Mouse (Mus musculus) layer of hippocampus, adult 11-12 months (tissue): Measurements from ENCODE around the gene Arhgap15.
A peak's percentile ranks its signal among the peaks of the same experiment; 100 is the strongest.

Experiments used
- DNase-seq: peaks from one replicate; pipeline ENCODE4 v3.0.0; 2022; ENCODE audit warnings: low spot score

Gene Arhgap15

DNA sequence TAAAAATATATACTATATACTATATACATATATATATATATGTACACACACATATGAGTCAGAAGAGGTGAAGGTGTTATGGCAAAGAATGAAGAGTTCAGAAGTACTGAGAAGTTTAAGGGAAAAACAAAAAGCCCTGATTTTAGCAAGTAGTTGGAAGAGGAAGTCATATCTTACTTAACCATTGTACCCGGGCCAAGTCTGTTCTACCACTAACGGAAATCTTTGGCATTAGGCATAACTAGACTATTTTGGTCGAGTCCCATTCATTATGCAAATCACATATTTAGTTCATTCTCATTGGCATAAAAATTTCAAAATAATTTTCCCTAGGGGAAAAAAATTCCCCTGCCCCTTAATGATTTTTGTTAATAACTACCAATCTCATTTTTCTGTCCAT is 443.4 kb downstream of the Arhgap15 start:
- no peak for DNase-seq

DNA sequence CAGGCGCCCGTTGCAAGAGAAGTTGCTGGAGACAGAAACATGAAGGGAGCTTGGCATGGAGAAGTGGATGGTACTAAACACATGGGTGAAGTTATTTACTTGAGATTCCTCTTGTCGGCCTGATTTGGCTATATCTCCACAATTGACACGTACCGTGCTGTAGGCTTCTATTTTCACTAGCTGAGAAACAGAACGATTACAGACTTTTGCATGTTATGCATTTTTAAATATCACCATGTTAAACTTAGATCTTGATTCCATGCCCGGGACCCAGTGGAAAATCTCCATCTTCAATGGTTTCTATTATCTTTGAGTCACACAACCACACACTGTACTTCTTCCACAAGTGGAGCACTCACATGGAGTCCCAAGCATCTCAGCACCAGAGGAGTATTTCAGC is 466.9 kb downstream of the Arhgap15 start:
- DNase-seq: no peak

DNA sequence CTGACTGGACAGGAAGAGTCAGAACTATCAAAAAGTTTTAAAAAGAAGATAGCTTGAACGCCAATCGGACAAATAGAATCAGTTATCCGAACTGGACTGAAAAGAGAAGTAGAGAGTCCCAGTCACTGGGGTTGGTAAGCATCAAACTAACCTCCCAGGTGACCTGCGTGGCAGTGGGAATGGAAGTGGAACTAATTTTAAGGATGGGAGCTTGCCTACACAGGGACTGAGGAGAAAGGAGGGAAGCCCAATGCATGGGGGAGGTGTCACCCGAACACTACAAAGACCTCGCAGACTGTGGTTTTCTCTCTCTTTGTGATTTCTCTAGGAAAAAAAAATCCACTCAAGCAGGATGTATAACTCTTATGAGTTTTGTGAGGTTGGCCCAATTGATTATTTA is 469.2 kb downstream of the Arhgap15 start:
- DNase-seq: no peak

DNA sequence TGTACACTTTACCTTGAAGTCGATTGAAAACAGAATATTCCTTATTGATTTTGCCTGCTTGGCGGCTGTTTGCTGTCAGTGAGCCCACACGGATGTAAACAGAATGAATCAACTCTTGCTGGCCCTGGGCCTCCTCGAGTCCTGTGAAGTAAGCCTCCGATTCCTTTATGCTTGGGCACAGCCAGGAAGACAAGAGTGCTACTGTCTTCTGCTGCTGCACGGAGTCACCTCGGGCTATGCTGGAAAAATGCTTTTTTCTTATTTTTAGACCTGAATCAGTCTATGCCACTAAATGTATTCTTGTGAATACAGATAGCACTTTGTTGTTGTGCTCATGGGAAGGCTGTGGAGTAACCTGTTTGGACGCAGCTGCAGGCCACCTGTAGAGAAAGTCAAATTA is 469.7 kb downstream of the Arhgap15 start:
- no peak for DNase-seq

DNA sequence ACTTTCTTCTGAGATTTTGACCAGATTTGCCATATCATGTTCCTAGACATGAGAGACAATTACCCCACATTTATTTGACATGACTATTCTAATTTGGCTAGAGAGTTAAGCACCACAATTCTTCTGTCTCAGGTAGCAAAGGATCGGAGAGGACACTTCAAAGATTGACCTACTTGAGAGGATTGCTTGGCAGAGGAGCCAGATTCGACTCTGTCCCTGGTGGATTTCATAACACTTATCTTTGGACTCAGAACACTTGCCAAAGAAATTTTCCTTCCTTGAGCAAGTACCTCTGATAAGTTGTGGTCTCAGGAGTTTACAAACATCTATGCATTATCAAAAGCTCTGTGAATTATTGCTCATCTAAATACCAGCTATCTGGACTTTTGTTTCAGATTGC is 473.1 kb downstream of the Arhgap15 start:
- DNase-seq: no peak

DNA sequence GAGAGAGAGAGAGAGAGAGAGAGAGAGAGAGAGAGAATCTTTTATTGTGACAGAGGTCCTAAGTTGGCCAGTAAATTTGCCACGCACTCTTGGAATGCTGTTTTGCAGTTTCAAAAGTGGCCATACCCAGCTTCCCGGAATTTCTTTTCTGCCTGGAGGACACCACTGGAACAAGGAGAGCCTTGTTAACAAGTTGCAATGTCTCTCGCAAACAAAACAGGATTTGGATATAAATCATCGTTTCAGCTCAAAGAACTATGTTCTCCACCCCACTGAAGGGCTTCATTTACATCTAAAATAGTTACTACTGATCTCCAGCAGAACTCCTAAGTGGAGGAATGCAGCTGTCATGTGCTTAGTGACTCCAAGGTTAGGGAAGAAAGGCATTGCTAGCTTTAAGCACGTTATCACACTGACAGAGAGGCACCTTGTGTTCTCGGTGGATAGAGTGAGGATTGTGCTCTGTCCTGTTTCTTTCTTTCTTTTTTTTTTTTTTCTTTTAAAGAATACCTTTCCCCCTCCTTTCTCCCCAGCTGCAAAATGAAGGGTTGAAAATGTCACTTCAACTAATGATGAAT is 473.6 kb downstream of the Arhgap15 start:
- no peak for DNase-seq

DNA sequence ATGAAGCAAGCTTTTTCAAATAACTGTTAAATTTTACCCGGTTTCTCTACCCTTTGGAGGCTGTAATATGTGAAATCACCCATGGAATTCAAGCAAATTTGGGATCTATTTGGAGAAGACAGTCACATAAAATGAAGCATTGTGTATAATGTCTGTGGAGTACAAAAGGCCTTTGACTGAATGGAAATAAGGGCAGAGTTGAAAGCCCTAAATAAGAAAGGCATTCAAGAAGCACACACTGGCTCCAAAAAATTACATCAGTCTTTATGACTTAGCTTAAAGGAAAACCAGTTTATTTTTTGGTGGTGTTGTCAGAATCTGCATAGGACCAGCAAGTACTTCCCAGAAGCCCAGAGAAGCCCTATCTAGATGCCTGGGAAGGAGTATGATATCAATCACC is 486.2 kb downstream of the Arhgap15 start:
- DNase-seq: no peak

DNA sequence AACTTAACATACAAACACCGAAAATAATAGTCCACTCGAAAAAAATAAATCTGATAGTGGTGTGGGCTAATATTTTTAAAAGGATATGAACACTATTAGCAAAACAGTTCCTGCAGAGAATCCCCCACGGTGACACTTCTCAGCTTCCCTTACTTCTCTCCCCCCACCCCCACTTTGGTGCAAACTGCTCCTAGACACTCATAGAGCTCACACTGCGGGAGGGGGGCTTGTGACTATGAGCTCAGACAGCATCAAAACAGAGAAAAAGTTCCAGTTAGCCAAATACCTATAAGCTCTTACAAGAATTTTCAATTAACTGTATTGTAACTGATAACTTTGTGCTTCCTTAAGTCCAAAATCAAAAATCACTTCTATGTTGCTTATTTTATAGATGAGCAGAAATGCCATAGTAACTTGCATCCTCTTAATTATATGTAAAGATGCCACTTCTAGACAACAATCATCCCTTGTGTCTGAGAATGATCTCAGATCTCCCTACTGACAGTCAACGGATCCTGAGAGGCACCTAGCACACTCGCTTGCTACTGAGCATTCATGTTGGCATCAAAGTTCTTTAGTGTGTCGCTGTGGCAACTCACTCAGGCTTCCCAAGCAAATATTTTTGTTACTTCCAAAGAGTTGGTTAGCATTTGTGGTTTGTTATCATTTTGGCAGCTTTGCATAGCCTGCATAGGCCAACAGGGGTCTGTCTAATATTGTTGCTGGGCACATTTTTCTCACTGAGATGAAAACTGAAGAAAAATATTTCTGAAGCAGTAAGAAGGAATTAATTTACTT is 493.2 kb downstream of the Arhgap15 start:
- no peak for DNase-seq

DNA sequence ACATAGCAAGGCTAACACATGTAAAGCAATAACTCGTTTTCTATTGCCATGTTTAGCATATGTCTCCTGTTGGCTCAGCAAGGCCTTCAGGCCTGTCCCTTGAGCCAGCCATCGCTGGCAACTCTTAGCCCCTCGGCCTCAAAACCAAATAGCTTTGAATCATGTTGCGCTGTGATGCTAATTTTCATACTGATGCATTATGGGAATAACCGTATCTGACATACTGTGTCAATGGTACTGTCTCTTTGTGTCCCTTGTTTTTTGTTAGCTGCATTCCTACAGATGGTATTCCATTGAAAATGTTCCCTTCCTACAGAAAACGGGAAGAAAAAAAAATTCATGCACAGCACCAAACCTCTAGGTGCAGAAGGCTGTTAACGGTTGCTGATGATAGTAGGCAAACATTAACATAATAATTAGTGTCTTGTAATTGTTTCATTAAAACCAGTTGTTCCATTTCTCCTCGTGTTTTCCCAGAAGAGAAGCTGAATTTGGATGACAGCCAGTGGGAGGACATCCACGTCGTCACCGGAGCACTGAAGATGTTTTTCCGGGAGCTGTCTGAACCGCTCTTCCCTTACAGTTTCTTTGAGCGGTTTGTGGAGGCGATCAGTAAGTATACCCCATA is 494.1 kb downstream of the Arhgap15 start:
- peak; percentile 23 for DNase-seq

DNA sequence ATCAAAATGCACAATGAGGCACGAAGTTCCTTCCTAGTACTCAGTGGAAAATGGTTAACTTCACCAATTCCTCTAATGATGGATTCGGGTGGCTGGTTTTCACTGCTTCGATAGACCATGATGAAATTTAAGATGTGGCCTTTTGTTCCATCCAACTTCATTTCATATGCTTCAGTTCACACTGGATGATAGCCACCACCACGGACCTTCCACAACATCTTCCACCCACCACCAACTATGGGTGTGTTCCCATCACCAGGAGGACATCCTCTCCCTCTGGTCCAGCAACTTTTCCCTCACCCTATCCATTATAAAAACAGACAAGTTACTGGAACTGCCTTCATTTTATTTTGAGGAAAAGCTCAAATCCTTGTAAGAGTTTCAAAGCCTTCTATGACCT is 506.7 kb downstream of the Arhgap15 start:
- no peak for DNase-seq

DNA sequence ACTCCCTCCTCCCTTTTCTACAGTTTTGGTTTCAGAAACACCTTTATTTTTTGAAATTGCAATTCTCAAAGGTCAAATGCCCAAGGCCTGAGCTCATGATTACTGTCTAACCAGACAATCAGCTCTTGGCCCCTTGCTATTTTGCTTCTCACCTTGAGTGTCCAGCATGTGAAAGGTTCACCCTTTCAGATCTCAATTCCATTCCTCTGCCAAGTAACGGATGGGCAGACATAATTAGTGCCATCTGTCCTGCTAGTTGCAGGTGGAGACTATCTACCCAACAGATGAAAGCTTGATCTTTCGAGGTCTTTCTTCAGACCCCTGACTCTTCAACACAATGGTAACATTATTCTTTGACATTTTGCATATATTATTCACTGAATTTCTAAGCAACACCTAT is 509.3 kb downstream of the Arhgap15 start:
- DNase-seq: no peak

DNA sequence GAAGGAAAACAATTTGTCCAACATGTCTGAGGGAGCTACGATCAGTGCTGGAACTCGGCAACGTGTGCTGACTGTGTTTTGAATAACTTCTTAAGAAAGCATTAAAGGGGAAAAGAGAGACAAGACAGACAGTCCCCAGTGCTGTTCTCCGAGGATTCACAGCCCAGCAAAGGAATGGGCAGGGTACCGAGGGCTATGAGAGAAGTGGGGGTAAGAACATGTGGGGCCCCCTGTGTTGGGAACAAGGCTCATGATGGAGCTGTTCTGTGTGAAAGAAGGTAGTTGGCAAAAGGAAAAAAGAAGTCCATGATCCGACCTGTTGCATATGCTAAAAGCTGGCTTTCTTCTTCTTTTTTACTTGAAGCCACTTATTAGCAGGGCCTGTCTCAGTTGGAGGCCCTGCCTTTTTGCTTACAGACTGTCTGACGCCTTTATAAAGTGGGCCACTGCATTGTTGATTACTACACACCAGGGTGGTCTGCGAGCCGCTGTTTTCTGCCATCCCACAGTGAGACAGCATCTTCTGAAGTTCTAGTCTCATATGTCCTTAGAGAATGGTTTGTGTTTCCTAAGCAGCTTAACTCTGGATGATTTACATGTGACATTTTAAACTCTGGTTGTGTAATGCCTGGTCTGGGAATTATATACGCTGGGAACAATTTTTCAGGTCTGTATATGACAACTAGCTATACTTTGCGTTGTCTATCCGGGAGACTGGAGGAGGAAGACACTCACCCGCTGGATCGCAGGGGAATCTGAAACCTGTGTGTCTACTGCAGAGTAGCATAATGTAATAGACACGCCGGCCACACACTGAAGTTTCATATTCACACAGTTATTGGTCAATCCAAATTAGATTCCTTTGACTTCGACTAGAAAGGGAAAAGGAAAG is 523.1 kb downstream of the Arhgap15 start:
- DNase-seq: no peak

DNA sequence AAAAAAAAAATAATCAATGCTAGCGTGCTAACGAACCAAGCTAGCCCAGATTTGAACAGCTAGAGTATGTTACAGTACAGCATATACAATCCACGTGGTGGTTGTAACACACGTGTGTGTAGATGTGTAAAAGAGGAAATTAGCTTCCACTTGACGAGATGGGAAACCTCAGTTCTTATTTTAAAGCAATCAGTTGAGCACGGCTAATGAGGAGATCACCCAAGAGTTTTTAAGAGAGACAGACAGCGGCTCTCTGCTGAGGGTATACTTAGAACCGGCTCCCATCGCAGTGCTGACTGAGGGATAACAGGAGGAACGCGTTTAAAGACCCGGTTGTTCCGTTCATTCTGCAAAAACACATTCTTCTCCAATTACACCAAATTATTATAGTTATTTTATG is 524.0 kb downstream of the Arhgap15 start:
- DNase-seq: no peak

DNA sequence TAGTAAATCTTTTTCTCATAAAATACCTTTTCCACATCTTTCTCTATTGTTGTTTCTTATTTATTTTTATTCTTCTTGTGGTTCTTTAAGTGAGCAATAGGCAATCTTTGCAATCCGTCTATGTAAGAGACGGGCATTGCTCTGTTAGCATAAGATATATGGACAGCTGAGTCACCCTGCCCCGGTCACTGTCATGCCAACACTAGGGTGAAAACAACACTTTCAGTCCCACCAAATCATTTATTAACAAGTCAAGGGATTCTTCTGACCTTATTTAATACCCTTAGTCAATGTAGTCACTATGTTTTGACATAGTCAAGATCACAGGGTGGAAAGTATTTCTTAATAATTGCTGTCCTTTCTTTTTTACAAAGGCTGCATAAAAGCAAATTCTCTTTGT is 525.8 kb downstream of the Arhgap15 start:
- no peak for DNase-seq

DNA sequence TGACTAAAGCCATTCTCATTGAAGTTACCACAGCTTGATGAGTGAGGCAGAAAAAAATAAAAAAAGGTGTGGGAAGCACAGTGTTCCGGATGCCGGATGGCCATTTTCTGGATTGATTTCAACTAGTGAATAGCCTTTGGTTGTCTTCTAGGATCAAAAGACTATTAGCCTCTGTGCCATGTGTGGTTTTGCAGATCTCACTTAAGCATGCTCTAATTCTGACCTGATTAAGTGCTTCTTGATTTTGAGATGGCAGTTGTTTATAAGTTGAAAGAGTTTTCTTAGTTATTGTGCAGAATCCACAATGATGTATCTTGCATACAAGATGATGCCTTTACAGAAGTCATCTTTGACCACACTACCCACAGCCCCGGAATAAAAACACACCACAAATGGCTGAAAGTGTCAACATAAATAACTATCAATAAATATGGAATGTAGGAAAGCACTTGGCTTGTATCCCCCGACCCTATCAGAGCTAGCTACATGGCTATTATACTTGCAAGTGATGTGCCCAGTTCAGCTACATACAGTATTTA is 537.6 kb downstream of the Arhgap15 start:
- DNase-seq: no peak

DNA sequence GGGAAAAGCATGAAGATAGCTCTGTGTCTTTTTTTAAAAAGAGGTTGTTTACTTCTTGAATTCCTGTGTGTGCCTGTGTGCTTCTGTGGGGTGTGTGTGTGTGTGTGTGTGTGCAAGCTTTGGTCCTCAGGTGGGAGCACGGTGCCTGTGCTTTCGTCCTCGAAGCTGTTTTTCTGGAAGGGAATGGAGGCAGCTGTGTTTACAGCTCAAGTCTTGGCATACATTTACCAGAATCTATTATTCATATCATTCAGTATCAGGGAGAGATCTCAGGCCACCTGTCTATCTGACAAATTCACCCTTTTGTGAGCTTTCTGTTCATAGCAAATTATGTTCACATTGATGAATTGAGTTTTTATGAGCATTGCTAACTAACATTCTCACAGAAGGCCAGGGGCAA is 550.5 kb downstream of the Arhgap15 start:
- DNase-seq: no peak

DNA sequence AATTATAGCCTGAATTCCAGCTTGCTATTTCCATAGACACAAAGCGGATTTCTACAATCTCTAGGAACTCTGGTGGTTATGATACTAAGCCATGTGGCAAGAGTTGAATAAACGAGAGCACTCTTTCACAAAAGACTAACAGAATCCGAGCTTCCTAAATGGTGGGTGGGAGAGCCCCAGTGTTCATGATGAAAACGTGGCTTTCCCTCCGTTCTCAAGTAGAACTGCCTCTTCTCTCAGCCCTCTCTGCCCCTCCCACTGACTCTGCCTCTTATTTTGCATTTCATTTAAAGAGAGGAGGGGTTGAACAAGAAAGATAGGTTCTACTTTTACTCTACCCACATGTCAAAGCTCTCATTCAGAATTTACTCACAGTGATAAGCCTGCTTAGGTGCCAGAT is 551.3 kb downstream of the Arhgap15 start:
- no peak for DNase-seq

DNA sequence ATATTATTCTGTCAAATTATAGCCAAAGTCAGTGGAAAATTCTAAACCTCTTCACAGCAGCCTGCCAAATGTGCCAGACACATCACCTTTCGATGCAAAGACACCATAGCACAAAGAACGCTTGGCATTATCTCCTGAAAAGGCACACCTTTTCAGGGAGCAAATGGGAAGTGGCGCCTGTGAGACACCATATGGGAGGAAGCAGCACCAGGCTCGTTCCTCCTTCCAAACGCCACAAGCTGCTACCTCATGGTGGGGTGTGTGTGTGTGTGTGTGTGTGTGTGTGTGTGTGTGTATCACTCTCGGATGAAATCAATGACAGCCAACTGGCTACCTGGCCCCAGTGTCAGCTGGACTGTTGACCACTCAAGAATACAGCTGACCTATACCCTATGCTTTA is 551.8 kb downstream of the Arhgap15 start:
- no peak for DNase-seq

DNA sequence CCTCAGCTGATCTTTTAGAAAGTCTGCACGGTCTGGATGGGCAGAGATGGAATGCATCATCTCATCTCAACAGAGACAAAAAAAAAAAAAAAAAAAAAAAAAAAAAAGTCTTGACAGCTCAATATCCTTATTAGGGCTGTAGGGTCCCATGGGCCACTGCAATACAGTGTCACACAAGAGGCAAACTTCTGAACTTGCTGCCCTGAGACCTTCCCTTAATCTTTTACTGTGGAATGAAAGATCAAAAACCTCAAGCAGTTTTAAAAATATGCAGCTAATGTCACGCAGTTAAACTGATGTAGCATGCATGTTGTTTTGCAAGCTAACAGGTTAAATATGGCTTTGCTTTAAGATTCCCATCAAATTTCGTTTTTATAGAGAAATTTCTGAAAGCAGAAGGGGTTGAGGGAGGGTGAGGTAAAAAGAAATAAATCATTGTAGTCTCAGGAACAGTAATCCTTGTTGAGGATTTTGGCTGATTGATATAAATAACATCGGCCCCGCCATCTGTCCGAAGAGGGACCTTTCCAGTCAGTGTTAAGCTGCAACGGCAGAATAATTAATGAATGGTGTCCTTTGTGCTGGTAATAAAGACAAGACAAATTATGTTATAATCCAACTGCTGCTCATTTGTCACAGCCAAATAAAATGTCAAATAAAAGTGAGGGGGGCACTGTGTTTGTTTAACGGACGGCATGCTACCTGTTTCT is 555.8 kb downstream of the Arhgap15 start:
- no peak for DNase-seq

DNA sequence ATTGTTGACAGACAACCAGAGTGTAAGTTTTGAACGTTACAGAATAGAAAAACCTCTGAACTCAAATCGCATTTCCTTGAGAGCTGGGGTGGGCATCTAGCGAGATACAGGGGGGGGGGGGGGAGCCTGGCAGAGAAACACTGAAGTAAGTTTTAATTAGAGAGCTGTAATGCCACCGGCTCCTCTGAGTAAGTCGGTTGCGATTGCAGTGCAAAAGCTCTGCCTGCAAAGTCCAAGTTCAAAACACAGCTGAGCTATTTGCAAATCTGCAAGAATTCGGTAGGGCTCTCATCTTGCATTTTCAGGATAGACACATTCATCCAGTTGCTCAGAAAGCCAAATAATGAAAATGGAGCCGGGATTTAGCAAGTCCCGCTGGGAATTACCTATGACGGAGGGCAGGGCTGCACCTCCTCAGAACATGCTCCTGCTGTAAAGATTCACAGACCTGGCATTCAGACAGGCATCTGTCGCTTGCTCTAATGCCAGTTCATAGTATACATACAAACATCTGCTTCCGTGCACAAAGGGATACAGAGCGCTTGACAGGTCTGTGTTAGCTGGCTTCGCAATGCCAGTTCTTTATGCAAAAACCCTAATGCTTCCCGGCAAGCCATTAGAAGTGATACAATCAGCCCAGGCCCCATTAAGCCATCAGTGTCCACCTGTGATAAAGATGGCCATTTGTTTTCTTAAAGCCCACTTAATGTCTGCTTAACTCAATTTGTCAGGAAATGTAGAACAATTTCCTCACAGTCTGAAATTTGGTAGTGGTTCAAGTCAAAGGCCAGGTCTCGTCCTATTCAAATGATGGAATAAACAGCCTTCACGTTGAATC is 556.6 kb downstream of the Arhgap15 start:
- no peak for DNase-seq

DNA sequence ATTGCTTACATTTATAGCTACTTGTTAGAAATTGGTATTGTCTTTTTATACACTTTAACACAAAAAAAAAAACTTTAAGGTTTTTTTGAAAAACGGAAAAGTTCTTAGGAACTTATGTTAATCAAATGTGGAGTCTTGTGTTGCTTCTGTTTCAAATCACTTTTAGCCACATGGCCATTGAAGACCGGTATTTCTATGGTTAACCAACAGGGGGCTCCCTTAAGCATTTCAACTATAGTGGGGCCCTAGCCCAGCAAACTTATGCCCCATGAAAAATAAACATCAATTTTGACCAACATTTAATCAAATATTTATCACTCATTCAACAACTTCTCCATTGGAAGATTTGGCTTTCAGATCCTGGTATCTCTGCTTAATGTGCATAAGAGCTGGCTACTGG is 557.5 kb downstream of the Arhgap15 start:
- DNase-seq: no peak
